Mouse (Mus musculus): ENCODE measurements around the gene Wfdc6b.
"Not testable (repeated sequence)": the region's sequence is repeated elsewhere in the genome, so short reads cannot be mapped to it uniquely, and the experiment has no call there.

The Wfdc6b gene

DNA sequence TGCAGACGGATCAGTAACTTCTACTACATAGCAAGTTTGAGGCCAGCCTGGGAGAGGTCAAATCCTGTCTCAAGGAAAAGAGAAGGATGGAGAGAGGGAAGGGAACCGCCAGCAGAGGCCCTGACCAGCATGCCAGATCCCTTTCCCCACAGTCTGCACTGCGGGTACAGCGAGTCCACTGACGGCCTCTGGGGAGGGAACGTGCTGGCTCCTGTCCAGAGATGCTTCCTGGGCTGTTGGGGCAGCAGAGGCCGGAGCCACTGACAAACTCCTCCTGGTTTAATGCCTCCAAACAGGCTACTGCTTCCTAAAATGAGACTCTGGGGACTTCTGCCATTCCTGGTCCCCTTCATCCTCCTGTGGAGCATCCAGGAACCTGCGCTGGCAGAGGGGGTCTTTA is at the start of gene Wfdc6b, which contains the start of gene Wfdc8:
TSS of gene Wfdc6b (plus strand) at position 52 of the 400 bp plus-strand sequence.
TSS of gene Wfdc8 (minus strand) at position 156 of the 400 bp plus-strand sequence.
- not testable (repeated sequence) for DNase-seq (ENCODE audit: low spot score in 2 of 2)

DNA sequence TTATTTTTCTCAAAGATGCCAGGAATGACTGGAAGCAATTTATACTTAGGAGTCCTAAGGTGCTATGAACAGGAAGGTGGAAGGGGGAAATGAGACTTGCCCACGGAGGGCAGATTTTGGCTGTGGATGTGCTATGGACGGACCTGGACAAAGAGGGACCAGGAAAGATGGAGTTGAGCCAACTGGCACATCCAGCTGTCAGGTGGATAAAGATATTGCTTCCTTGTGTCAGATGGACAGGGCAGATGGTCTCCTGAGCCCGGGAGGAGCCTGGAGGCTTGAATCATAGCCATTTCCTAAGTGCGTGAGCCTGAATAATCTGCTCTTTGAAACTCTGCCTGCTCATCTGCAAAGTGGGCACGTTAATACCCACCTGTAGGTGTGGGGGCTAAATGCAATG is 49.0 kb upstream of the Wfdc6b start:
- no peak for DNase-seq (ENCODE audit: low spot score in 2 of 2)

- DNase-seq (ENCODE audit: low spot score in 2 of 2) = no peak
These were observed 46.3 kb upstream of the Wfdc6b start for GRCm38 (mm10) chr2:164566997-164567396.

GRCm38 (mm10) chr2:164567460-164567859 is 45.9 kb upstream of the Wfdc6b start:
- DNase-seq (ENCODE audit: low spot score in 2 of 2) = peak in 1 of 2 experiments; percentile 48

- DNase-seq (ENCODE audit: low spot score in 2 of 2) = not testable (repeated sequence)
These were observed 40.0 kb upstream of the Wfdc6b start, which contains the start of gene Spint3 for GRCm38 (mm10) chr2:164573359-164573758. Spint3 (minus strand) TSS chr2:164573459.

- DNase-seq (ENCODE audit: low spot score in 2 of 2) = not testable (repeated sequence)
These were observed 28.1 kb upstream of the Wfdc6b start, which contains the start of gene Wfdc6a for GRCm38 (mm10) chr2:164585025-164585725. Wfdc6a (minus strand) TSS chr2:164585447.

DNA sequence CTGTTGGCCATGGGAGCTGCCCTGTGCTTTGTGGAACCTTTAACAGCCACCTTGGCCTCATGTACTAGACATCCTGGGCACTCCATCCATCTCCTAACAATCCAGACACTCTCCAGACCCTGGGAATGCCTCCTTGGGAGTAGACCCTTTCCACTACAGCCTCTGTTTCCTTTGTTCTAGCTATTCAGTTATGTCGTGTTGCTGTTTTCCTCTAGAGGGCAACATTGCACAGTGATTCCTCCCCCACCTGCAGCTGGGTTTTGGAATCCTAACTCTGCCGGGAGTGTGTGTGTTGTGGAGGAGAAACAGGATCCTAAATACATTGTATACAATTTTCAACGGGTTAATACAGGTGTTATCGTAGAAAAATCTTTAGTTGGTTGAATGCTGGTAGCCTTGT is 21.3 kb upstream of the Wfdc6b start:
- no peak for DNase-seq (ENCODE audit: low spot score in 2 of 2)

GRCm38 (mm10) chr2:164593494-164593893 is 19.8 kb upstream of the Wfdc6b start, which contains the start of gene Eppin:
Eppin (minus strand) TSS chr2:164593594.
- DNase-seq (ENCODE audit: low spot score in 2 of 2) = no peak

DNA sequence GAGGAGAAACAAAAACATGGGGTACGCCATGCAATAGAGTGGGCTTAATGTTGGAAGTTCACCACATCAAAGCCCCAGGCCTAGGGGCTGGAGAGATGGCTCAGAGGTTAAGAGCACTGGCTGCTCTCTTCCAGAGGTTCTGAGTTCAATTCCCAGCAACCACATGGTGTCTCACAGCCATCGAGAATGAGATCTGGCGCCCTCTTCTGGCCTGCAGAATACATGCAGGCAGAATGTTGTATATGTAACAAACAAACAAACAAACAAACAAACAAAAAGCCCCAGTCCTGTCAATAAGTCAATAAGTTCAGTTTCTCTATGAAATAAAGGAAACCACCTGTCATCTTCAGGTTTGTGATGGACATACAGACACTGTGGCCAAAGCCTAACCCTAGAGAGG is 13.1 kb upstream of the Wfdc6b start:
- DNase-seq (ENCODE audit: low spot score in 2 of 2) = no peak

GRCm38 (mm10) chr2:164603482-164603881 is 9.8 kb upstream of the Wfdc6b start:
- no peak for DNase-seq (ENCODE audit: low spot score in 2 of 2)

DNA sequence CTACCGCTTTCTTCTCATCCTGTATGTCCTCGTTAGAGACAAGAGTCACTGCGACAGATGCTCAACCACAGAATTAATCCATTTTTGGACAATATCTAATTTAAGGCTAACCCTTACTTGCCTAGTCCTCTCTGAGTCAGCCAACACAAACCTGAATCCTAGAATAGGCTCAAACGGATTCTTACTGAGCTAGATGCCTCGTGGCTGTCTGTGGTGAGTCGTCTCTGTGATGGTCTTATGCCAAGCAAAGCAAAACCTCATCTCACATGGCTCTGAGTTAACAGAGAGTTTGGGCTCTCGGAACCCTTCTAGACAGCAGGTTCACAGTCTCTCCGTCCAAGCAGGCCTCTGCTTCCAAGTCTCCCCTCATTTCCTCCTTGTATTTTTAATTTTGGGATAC is 8.9 kb upstream of the Wfdc6b start:
- DNase-seq (ENCODE audit: low spot score in 2 of 2) = no peak

DNA sequence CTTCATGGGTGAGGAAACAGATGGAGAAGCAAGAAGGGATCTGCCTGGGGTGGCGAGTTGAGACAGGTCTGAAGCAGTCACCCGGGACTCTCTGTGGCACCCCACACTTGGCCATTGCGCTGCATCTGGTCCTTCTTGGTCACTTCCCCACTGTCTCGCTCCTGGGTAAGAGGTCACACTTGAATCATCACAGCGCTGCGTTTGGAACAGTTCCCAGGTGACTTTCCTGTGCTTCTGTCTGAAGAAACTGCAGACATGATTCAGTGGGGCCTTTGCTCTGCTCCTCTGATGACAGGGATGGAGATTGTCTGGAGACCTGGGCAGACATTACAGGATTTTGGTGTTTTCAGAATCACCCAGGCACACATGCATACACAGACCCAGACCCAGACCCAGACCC is 4.5 kb upstream of the Wfdc6b start:
- no peak for DNase-seq (ENCODE audit: low spot score in 2 of 2)

DNA sequence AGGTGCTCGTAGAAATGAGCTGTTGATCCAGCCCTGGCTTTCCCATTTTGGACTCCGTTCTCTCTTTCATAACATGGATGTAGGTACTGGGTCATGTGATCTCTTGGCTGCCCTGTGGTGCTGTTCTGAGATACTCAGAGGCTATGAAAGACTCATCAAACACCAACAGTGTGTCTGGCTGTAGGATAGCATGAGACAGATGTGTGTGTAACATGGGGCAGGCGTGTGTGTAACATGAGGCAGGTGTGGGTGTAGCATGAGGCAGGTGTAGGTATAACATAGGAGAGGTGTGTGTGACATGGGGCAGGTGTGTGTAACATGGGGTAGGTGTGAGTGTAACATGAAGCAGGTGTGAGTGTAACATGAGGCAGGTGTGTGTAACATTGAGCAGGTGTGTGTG is 2.1 kb downstream of the Wfdc6b start:
- DNase-seq (ENCODE audit: low spot score in 2 of 2) = no peak

DNA sequence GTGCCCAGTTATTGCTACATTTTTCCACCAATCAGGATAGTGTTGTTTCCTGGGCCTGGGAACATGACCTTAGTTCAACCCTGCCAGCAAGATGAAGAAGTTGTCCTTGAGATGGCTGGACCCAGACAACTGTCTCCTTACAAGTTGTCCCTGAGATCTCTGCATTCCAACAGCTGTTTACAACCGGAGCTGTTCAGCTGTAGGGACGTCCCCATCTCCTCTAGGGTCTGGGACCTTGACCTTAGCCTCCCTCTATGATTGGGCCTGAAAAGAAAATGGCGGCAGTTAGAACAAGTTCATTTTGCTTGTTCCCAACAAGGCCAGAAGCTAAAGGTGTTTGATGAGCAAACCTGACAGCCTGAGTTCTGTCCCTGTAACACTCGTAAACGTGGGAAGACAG is 5.7 kb downstream of the Wfdc6b start:
- no peak for DNase-seq (ENCODE audit: low spot score in 2 of 2)

- no peak for DNase-seq (ENCODE audit: low spot score in 2 of 2)
These were observed 8.5 kb downstream of the Wfdc6b start for GRCm38 (mm10) chr2:164621775-164622174.

DNA sequence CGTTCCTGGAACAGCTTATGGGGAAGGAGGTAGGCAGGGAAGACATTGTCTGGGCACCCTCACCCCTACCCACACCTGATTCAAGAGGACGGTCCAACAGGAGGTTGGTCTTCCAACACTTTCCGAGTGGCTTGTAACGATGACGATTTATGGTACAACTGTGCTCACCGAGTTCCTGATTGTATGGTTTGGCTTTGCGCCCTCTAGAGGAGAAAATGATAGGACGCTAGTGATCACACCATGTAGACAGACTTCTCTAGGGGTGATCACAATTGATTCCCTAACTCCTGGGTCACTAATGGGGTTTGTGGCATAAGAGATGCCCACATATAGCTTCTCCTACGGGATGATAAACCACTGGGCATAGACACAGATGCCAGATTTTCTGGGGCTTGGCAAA is 21.9 kb downstream of the Wfdc6b start:
- DNase-seq (ENCODE audit: low spot score in 2 of 2) = no peak

DNA sequence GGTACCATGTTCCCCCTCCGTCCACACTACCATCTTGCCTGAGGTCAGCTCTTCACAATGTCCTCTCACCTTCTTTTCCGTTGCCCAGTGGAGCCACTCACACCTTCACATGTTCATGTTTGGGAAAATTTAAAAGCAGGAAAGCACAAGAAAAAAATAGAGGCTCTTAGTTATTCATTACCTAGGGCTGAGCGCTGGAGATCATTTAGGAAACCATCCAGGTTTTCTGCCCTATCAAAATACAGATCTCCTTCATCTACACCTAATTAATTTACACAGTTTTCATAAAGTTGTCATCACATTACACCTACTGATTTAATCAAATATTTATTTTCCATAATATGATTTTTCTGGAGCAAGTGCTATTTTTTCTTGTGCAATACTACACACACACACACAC is 25.4 kb downstream of the Wfdc6b start, which contains the start of gene Wfdc16:
TSS of gene Wfdc16 (minus strand) at position 101 of the 400 bp plus-strand sequence.
- DNase-seq (ENCODE audit: low spot score in 2 of 2) = no peak

GRCm38 (mm10) chr2:164641129-164641528 is 27.8 kb downstream of the Wfdc6b start:
- no peak for DNase-seq (ENCODE audit: low spot score in 2 of 2)

DNA sequence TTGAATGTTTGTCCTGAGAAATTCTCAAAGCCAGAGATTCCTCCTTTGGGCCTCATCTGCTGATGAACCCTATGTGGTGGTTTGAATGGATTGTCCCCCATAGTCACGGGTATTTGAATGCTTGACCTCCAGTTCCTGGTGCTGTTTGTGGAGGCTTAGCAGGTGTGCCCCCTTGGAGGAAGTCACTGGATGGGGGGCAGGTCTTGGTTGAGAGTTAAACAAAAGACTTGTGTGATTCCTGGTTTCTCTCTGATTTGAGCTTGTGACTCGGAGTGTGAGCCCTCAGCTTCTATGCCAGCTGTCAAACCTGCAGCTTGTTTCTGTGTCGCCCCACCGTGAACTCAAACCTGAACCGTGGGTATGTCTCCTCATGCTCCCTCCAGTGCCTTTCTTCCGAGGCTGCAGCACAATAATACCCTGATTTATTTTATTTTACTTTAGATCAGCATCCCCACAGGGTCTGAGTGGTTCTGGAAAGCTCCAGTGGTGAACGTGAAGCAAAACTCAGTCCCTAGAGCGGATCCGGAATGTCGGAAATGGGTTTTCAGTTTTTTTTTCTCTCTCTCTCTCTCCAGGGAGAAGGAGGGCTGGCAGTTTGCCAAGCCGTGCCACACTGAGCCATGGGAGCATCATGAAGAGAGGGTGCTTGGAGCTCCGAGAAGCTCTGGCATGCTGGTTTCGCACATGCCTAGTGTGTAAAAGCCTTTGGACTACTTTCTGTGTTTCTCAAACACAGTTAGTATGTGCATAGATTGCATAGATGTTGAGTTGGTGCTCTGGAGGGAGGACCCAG is 28.8 kb downstream of the Wfdc6b start:
- no peak for DNase-seq (ENCODE audit: low spot score in 2 of 2)

DNA sequence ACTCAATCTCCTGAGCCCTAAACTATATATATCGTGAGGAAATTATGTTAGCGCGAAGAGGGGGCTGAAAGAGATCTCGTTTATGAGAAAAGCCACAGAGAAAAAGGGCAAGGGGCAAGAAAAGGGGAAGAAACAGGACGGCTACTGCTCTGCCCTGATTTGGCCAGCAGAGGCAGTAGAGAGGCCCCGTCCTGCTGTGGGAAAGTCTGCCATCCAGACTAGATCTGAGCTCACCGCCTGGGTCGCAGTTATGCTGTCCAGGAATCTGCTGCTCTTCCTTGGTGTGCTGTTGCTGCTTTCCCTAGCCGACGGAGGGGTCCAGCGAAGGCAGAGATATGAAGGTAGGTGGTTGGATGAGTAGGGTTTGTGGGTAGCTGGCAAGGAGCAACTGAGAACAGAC is 42.5 kb downstream of the Wfdc6b start, which contains the start of gene Wfdc10:
TSS of gene Wfdc10 (plus strand) at position 189 of the 400 bp plus-strand sequence.
- DNase-seq (ENCODE audit: low spot score in 2 of 2) = peak in 1 of 2 experiments; percentile 27

DNA sequence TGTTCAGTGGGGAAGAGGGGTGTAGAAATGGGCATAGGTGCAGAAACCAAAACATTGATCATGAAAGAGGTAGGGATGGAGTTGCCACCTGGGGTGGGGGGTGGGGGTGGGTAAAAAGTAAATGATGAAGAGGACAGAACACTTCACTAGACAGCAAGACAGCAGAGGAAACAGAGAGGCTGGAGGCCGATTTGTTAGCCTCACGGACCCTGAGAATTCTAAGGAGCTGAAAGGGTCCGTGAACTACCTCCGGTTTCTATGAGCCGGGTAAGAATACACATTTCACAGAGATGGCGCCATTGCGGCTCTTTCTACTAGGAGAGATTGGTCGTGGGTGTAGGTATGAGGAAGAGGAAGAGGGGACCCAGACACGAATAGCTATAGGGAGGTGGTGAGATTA is 43.2 kb downstream of the Wfdc6b start, which contains the start of gene Wfdc9:
TSS of gene Wfdc9 (minus strand) at position 101 of the 400 bp plus-strand sequence.
- no peak for DNase-seq (ENCODE audit: low spot score in 2 of 2)

- no peak for DNase-seq (ENCODE audit: low spot score in 2 of 2)
These were observed 51.5 kb downstream of the Wfdc6b start for GRCm38 (mm10) chr2:164664851-164665250.

Data from urinary bladder, adult 18-20 months (tissue).